Mouse (Mus musculus): ENCODE data around the gene Xrcc6. TPM values are rescaled to one million over a fixed set of nuclear protein-coding genes. Genes with fewer than 3 reads are reported as not detected.

The Xrcc6 gene
- total RNA-seq (2021) = 10 to 100 TPM; 20.4 to 27.0 TPM
- long read RNA-seq, experiment 1, transcript Xrcc6-201 (13 exons, 2,114 nt) = major isoform, 33 of 38 reads
- long read RNA-seq, experiment 1, partial matches to known transcripts = 2 of 38 reads
- long read RNA-seq, experiment 1, other reads (novel, unspliced or antisense) = 3 of 38 reads
- long read RNA-seq, experiment 2, transcript Xrcc6-201 (13 exons, 2,114 nt) = major isoform, 28 of 36 reads
- long read RNA-seq, experiment 2, partial matches to known transcripts = 2 of 36 reads
- long read RNA-seq, experiment 2, other reads (novel, unspliced or antisense) = 6 of 36 reads

DNA sequence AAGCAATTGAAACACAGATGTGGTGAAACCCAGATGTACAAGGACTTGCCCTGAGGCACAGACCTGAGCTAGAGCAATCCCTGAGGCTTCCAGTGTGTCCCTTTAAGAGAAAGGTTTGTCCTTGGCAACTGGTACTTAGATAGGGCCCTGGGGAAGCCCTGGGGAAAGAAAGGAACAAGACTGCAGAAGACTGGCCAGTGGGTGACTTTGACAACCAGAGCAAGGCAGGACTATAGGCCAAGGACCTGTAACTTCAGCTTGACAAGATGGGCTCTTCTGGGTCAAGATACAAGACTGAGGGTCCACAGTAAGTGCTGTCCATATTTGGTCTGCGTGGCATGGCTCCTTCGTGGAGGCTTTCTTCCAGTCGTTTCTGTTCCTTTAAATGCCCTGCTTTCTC is at the start of gene Xrcc6:
Gene Xrcc6 (plus strand): TSS at position 190 of the 400 bp plus-strand sequence.
- DNase-seq = no peak
- intact Hi-C loops (cut with DNase I) = no loop called here

DNA sequence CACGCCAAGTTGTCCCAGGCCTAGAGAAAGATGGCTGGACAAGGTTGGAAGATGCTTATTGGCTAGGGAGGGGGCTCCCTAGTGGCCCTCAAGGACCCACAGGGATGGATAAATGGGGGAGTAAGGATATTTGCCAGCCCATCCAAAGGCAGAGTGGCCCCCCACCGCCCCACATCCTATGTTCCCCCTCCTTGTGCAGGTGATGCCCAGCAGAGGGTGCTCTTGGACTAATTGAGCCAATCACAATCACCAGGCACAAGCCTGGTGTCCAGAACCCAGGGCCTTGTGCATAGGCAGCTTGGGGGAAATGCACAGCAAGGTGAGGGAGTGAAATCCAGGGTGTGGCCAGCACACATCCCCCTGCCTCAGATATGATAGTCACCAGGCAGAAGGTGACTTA is 49.4 kb upstream of the Xrcc6 start:
- peak; percentile 45 to 60 for DNase-seq
- intact Hi-C loops (cut with DNase I) = no loop called here

DNA sequence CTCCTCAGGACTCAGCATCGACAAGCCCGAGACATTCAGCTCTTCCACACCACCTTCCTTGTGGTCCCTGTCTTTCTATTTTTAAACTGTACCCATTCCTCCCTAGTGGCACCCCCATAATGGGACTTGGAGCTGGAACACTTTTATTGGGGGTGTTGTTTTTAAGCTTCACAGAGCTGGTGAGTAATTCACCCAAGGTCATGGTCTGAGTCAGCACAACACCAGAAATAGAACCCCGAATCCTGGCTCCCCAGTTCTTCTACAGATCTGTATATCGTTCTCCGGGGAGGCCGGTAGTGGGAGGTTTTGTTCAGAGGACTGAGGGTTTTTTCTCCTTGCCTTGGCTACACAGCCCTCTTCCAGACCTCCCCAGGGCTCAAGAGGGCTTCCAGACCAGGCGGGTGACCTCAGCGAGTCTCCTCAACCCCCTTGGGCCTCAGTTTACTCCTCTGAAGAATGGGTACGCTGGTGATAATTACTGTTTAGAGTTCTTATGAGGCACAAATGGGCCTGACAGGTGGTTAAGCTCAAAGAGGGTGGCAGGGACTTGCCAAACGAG is 48.4 kb upstream of the Xrcc6 start:
- intact Hi-C loops (cut with DNase I) = no loop called here
- no peak for DNase-seq

GRCm38 (mm10) chr15:81939774-81940173 is 47.9 kb upstream of the Xrcc6 start:
- intact Hi-C loops (cut with DNase I) = loop anchor here (10.0 kb wide), 1 partner anchor 55 kb away; no protein-coding TSS in a partner anchor
- DNase-seq = no peak

GRCm38 (mm10) chr15:81940219-81940618 is 47.4 kb upstream of the Xrcc6 start:
- DNase-seq = no peak
- intact Hi-C loops (cut with DNase I) = loop anchor here (10.0 kb wide), 1 partner anchor 55 kb away; no protein-coding TSS in a partner anchor

- intact Hi-C loops (cut with DNase I) = loop anchor here (10.0 kb wide), 1 partner anchor 54 kb away; no protein-coding TSS in a partner anchor
- no peak for DNase-seq
These were observed 46.6 kb upstream of the Xrcc6 start for GRCm38 (mm10) chr15:81941010-81941409.

DNA sequence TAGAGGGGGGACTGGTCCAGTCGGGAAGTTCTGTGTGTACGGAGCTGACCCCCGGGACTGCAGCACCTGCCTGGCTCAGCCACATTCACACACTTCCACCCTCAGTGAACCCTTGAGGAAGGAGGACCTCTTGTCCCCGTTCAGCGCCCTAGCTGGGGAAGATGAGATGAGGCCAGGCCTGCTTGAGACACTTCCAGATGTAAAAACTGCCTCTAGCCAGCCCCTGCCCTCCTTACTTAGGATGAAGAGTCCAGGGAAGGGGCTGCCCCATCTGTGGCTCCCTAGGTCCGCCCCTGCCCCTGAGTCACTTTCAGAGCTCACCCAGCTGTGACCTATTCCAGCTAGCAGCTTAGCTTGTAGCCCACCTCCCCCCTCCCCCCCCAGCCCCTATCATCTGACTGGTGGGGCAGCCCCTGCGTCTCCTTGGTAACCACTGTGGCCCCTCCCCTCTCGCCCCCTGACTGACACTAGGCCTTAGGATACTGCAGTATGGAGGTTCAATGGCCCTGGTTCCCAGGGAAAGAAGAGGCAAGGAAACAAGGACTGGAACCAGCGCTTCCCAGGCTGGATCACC is 44.4 kb upstream of the Xrcc6 start:
- no peak for DNase-seq
- intact Hi-C loops (cut with DNase I) = loop anchor here (10.0 kb wide), 1 partner anchor 52 kb away; no protein-coding TSS in a partner anchor

- no peak for DNase-seq
- intact Hi-C loops (cut with DNase I) = loop anchor here (10.0 kb wide), 1 partner anchor 46 kb away; no protein-coding TSS in a partner anchor
These were observed 38.6 kb upstream of the Xrcc6 start for GRCm38 (mm10) chr15:81949076-81949475.

DNA sequence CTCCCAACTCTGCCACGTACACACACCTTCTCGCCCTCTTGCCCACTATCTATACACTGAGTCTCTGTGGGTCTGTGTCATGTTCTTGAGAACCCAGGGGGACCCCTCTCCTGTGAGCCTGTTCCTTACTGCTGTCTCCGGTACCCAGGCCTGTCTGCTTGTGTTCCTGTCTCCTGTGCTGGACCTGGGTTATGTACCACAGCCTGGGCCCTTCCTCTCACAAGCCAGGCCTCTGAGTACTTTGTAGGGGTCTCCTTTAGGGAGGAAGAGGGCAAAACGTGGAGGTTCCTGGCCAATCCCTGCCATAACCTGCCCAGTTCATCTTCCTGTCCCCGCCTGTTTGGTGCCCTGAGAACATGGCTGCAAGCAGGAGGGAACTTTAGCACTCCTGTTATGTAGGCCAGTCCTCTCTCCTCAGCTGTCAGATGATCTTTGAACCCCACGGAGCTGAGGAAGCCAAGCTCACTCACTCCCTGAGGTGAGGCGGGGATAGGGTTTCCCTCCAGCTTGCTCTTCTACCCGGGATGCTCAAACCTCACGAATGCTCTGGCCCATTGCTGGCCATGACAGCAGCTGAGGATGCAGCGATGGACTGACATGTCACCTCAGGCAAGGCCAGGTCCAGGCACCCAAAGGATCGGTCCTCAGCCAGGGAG is 38.0 kb upstream of the Xrcc6 start:
- DNase-seq = no peak
- intact Hi-C loops (cut with DNase I) = loop anchor here (10.0 kb wide), 1 partner anchor 45 kb away; no protein-coding TSS in a partner anchor

DNA sequence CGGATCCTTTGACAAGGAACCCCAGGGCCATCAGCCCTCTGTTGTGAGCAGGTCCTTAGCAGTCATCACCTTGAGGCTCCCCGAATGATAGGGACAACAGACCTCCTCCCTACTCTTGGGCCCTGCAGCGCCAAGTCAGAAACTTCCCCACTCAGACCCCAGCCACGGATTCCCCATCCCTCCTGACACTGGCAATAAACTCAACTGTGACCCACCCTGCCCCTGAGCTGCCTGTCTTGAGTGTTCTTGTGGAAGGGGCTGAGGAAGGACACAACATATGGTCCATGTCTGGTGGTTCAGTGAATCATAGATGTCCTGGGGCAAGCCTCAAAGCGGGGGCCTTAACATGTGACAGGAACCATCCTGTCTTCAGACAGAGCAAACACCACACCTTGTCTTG is 36.9 kb upstream of the Xrcc6 start:
- DNase-seq = no peak
- intact Hi-C loops (cut with DNase I) = no loop called here

DNA sequence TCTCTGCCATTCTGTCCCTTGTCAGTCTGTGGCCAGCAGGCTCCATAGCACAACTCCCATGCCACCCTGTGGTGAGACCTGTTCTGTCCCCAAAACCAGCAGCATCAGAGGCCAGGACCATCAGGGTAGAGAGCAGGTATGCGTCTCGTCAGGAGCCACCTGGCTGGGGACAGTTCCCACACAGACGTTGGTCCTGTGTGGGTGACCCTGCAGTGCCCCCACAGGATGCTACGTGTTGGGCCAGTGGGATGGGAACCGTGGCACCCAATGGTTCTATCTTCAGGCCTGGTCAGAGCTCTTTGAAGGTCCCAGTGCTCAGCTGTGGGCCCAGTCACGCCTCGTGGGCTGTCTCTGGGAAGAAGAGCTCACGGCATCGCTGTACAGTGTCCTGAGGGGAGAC is 36.5 kb upstream of the Xrcc6 start:
- intact Hi-C loops (cut with DNase I) = no loop called here
- DNase-seq = no peak

GRCm38 (mm10) chr15:81952310-81952709 is 35.3 kb upstream of the Xrcc6 start:
- no peak for DNase-seq
- intact Hi-C loops (cut with DNase I) = no loop called here

DNA sequence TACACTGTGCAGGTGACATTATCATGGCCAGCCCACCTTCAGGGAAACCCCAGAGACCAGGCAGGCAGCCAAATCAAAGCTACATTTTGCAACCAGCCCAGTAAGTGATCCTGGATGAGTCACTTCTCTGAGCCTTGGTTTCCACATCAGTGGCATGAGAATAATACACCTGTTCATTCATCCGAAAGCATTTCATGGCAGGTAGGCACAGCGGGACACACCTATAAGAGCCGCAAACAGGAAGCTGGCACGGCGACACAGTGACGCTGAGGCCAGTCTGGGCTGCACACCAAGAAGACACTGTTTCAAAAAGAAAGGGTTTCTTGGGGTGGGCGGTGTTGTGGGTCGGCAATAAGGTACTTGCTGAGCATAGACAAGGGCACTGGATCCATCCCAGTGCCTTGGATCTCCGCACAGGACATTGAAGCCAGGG is 33.5 kb upstream of the Xrcc6 start:
- DNase-seq = no peak
- intact Hi-C loops (cut with DNase I) = no loop called here

DNA sequence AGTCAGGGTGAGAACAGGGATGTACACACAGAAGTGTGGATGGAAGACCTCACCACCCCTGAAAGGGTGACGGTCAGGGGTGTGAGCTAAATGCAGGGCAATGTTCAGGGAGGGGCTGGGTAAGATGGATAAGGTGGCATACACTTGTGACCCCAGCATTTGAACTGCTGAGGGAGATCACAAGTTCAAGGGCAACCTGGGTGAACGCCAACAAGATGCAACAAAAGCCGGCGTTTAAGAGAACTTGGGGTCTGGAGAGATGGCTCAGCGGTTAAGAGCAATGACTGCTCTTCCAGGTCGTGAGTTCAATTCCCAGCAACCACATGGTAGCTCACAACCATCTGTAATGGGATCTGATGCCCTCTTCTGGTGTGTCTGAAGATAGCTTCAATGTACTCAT is 32.9 kb upstream of the Xrcc6 start:
- intact Hi-C loops (cut with DNase I) = loop anchor here (5.0 kb wide), 1 partner anchor 88 kb away; no protein-coding TSS in a partner anchor
- DNase-seq = no peak

DNA sequence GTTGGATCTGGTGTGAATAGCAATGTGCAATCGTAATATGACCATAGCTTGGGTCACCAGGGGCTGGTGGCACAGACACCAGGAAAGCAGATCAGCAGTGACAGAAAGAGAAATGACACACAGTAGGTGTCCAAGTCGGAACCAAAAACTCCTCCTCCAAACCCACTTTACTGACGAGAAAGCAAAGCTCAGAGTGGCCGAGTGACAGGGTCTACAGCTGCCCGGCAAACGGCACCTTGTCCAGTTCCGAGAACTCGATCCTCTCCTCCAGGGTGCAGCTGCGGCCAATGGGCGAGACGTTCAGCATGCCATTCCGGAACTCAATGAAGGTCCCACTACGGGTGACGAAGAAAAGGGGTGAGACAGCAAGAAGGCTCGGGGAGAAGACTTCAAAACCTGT is 32.2 kb upstream of the Xrcc6 start:
- intact Hi-C loops (cut with DNase I) = loop anchor here (5.0 kb wide), 1 partner anchor 87 kb away; no protein-coding TSS in a partner anchor
- DNase-seq = no peak

DNA sequence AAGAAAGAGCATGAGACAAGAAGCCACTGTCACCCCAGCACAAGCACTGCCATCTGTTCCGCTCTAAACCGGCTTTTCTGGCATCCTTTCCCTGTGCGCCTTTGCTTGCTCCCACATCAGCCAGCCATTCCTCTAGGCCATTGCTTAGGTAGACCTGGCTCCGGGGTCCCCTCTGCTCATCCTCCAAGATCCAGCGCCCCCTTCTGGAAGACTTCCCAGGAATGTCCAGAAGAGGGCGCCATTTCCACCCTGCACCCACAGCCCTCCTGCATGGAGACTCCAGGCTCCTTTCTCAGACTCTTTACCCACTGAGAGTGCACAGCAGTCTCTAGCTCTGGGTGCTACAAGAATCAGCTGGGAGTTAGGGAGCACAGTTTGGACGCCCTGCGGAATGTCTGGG is 31.2 kb upstream of the Xrcc6 start:
- intact Hi-C loops (cut with DNase I) = loop anchor here (5.0 kb wide), 1 partner anchor 86 kb away; no protein-coding TSS in a partner anchor
- DNase-seq = peak; percentile 30 to 60

DNA sequence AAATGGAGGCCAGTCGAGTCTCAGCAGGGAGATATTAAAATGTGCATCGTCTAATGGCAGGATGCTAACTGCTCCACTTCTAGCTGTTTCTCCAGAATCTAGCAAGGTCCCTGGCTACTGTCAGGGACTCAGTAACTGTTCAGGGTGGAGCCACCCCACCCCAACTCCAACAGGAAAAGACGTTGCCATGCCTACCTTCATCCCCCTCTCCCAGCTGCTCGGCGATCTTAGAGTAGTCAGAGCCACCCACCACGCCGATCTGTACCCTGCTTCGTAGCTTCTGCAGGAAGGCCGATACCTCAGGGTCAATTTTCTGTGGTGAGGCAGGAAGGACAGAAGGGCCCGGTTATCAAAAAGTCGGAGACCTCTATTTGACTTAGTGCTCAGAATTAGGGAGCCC is 30.0 kb upstream of the Xrcc6 start:
- intact Hi-C loops (cut with DNase I) = loop anchor here (5.0 kb wide), 1 partner anchor 85 kb away; no protein-coding TSS in a partner anchor
- no peak for DNase-seq

DNA sequence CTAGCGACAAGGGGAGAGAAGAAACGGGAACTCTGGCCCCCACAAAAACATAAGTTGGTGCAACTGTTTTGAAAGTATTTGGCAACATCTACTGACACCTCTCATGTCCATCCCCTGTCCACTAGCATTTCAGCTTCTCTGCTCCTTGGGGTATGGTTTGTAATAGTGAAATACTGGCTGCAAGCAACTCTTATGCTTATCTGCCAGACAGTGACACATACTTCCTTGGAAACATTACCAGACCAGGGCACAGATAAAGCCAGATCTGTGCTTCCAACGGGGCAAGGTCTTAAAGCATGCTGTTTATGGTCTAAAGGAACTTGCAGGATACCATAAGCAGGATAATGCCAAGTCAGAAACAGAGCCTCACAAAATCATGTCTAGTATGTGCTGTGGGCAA is 28.7 kb upstream of the Xrcc6 start:
- intact Hi-C loops (cut with DNase I) = loop anchor here (5.0 kb wide), 1 partner anchor 83 kb away; no protein-coding TSS in a partner anchor
- DNase-seq = no peak

GRCm38 (mm10) chr15:81960171-81961077 is 27.2 kb upstream of the Xrcc6 start, which contains the start of gene Pmm1:
Gene Pmm1 (minus strand): TSS chr15:81960930.
- intact Hi-C loops (cut with DNase I) = loop anchor here (1.0 kb wide), 1 partner anchor 29 kb away; no protein-coding TSS in a partner anchor
- DNase-seq = peak; percentile 98

DNA sequence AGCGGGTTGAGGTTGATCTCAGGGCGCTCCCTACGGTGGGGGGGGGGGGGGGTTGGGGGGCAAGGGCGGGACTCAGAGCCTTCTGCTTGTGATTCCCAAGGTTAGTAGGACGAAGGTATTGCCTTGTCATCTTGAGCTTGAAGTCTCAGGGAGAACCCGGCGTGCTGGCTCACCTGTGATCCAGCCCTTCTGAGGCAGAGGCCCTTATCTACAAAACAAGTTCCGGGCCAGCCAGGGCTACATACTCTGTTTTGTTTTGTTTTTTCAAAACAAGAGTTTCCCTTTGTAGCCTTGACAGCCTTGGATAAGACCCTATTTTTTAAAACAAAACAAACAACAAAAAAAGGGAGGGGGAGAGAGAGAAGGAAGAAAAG is 26.6 kb upstream of the Xrcc6 start:
- intact Hi-C loops (cut with DNase I) = no loop called here

More for the DNA sequence above, 26.6 kb upstream of the Xrcc6 start:
- DNase-seq = no peak
